Mouse (Mus musculus): ENCODE results near the gene Smco4. TPM values are rescaled to one million over a fixed set of nuclear protein-coding genes. Genes with fewer than 3 reads are reported as not detected.

Gene Smco4
- polyA plus RNA-seq, 1 experiment from 2014 or later, result 1.5 TPM

GRCm38 (mm10) chr9:15594148-15594547, 100.9 kb downstream of the Smco4 start:
- Histone ChIP-seq H3K9ac (replicated peaks) (no peak overlapping the region), H3K36me3 (no peaks in the 10 kb centered on the region), H3K27me3 (no peaks in the 10 kb centered on the region), H3K4me3 (replicated peaks) (no peak overlapping the region), H3K4me1 (replicated peaks) (no peaks in the 10 kb centered on the region), H3K4me2 (replicated peaks) (no peak overlapping the region), H3K9me3 (0 out of 2 replicates have a peak, but pooled peaks cover 2% of the 10 kb centered on the region), H3K27ac (no peak overlapping the region)
- WGBS, result 87% methylated on average over 4 of the region's 4 CpGs
- no peak for ATAC-seq

Other genes starting within 250 kb of the Smco4 start
- 34.8 and 38.5 TPM in 2 replicates for gene Med17, start 213.5 kb upstream of the Smco4 start, polyA plus RNA-seq (2015; fragmentation: Nextera tagmentation; extraction: Ambion mirVana)
- 55.7 and 57.7 TPM in 2 replicates for gene Taf1d, start 187.2 kb upstream of the Smco4 start, polyA plus RNA-seq (2015; fragmentation: Nextera tagmentation; extraction: Ambion mirVana)
- 12.7 and 13.4 TPM in 2 replicates for gene 4931406C07Rik, start 187.0 kb upstream of the Smco4 start, polyA plus RNA-seq (2015; fragmentation: Nextera tagmentation; extraction: Ambion mirVana)
- 17.3 and 18.5 TPM in 2 replicates for gene Cep295, start 135.6 kb upstream of the Smco4 start, polyA plus RNA-seq (2015; fragmentation: Nextera tagmentation; extraction: Ambion mirVana)
- 0.96 and 1.0 TPM in 2 replicates for gene Deup1, start 134.5 kb downstream of the Smco4 start, polyA plus RNA-seq (2015; fragmentation: Nextera tagmentation; extraction: Ambion mirVana)
- 21.1 and 23.2 TPM in 2 replicates for gene Slc36a4, start 216.3 kb downstream of the Smco4 start, polyA plus RNA-seq (2015; fragmentation: Nextera tagmentation; extraction: Ambion mirVana)